Mouse (Mus musculus) megakaryocyte, embryonic 14.5 days (primary cell): ENCODE measurements around the gene Map3k21.

Source experiments
- FLI1 ChIP-seq: IDR thresholded peaks from 2 replicates; pipeline ENCODE4 v1.6.1; 2012; ENCODE audit warnings: low read length, inconsistent platforms, mixed read lengths
- GATA1 ChIP-seq: IDR thresholded peaks from 3 replicates; pipeline ENCODE4 v1.6.1; 2012; ENCODE audit warnings: mixed read lengths, low read length, inconsistent platforms, borderline replicate concordance

GRCm38 (mm10) chr8:125960037-125960436 lies 49.8 kb downstream of the Map3k21 start:
- TF ChIP-seq FLI1 (no peak), GATA1 (no peak)
